Mouse (Mus musculus): ENCODE results near the gene Olfr1442.
A peak's percentile ranks its signal among the peaks of the same experiment; 100 is the strongest.
"Not testable (repeated sequence)": the region's sequence is repeated elsewhere in the genome, so short reads cannot be mapped to it uniquely, and the experiment has no call there.

The Olfr1442 gene

DNA sequence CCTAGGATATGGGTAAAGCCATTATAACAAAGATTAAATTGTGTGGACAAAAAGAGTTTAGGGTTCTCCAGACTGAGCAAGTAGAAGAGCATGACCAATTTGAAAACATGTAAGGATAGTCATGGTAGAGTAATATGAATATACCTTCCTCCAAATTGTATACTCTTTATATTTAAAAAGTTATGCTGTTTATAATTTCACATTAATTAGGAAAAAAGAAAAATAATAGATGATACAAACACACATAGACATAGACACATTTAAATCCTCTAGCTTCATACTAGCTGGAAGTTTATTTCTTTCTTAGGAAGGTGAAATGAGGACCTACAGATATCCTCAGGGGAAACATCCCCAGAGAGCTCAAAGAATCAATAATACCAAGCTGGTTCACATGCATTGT, at the start of gene Olfr1442:
Gene Olfr1442, plus strand, starts transcription at position 301 of the 400 bp plus-strand sequence.
- no peak for DNase-seq

DNA sequence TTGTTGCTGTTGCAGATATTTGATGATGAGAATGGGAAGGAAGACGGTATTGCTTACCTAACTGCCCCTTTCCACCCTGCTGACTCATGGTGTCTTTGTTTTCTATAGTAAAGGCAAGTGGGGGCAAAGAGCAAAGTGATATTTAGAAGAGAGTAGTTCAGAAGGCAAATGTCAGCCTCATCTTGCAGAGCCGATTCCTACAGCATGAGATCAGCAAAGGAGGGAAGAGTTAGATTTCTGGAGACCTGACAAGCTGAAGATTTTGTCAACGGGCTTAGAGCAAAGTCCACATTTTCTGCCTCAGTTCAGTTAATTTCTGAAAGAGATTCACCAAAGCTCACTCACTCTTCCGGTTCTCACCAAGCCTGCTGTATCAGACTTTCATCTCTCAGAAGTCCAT, 37.1 kb upstream of the Olfr1442 start, which contains the start of gene Glyat:
Gene Glyat, plus strand, starts transcription at position 133 of the 400 bp plus-strand sequence.
- no peak for DNase-seq

GRCm38 (mm10) chr19:12634259-12634658, 36.0 kb upstream of the Olfr1442 start:
- no peak for DNase-seq

DNA sequence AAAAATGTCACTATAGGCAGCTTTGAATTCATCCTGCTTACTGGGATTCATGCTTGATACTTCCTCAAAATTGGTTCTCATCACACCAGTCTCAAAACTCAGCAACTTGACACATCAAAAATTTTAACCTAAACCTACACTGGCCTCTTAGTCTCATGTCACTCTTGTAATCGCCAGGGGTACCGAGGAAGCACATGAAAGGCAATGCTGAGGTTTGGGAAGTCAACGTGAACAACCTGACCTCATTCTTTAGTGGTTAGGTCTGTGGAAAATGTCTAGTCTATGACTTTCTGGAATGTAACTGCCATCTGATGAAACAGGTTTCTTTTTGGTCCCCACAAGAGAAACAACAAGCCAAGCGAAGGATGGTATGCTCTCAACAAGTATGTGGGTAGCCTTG, 35.3 kb upstream of the Olfr1442 start:
- no peak for DNase-seq

GRCm38 (mm10) chr19:12636863-12637262, 33.4 kb upstream of the Olfr1442 start:
- DNase-seq = no peak

DNA sequence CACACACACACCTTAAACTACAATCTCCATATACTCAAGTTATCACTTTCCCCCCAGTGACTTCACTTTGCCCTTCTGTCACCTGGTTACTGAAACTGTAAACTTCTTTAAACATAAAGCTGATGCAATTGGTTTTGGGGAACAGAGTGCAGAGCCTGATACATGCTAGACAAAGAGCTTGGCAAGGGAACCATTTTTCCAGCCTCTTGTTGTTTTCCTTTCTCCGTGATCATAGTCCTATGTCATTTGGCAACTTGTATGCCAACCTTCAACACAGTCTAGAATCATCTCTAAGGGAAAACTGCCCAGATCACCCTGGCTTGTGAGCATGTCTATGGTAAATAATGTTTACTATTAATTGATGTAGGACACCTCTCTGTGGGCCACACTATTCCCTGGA, 32.2 kb upstream of the Olfr1442 start:
- no peak for DNase-seq

DNA sequence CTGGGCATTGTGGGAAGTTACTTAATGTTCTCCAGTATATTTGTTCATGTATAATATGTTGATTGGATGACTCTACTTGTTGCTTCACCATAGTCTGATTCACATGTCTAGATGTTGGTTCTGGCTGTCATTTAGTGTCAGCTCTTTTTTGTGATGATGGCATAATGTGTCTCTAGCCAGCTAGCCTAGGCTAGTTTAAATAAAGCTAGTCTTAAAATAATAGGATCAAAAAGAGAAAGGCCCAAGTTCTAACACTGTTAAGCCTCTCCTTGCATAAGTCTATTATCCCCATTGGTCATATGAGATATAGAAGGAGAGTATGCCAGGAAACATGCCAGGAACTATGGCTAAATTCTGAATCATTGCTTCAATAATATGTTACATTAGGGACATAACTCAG, 20.7 kb upstream of the Olfr1442 start:
- DNase-seq = no peak

GRCm38 (mm10) chr19:12666156-12666555, 4.1 kb upstream of the Olfr1442 start:
- DNase-seq = no peak

- not testable (repeated sequence) for DNase-seq
Measured at GRCm38 (mm10) chr19:12668601-12669000, 1.6 kb upstream of the Olfr1442 start.

- DNase-seq = no peak
Measured at GRCm38 (mm10) chr19:12671051-12671450, 812 bp downstream of the Olfr1442 start.

GRCm38 (mm10) chr19:12677812-12678211, 7.6 kb downstream of the Olfr1442 start, which contains the start of gene Olfr1443:
Gene Olfr1443 (plus strand): TSS chr19:12678112.
- no peak for DNase-seq

DNA sequence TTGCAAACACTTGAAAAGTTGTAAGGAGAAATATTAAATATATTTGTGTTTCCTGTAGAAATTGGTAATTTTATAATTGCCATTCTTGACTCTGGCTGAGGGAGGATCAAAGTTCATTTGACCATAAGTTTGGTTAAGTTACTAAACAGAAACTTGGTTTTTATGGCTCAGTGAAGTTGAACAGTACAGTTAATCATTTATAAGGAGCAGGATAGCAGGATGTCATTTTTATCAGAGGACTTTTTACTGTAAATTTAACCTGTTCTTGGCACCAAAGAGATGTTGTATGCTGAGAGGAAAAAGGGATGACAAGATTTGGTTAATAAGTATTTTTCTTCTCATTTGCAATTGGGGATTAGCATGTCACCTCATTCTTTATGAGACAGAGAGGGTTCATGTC, 14.4 kb downstream of the Olfr1442 start:
- DNase-seq = no peak

DNA sequence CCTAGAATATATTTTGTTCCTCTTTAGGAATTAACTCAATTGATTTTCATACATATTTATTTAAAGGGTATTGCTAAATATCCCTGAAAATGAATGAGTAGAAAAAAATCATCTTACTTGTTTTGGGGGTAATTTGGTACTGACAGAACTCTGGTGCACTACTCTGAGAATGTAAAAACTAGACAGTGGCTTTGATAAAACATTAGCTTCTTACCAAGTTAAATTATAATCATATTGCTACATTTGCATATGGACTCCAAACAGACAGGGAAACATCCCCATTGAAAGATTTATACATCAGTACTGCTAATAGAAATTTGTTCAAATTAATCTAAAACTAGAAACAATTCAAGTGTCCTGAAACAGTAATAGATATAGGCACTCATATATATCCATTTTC, 15.0 kb downstream of the Olfr1442 start:
- DNase-seq = no peak

DNA sequence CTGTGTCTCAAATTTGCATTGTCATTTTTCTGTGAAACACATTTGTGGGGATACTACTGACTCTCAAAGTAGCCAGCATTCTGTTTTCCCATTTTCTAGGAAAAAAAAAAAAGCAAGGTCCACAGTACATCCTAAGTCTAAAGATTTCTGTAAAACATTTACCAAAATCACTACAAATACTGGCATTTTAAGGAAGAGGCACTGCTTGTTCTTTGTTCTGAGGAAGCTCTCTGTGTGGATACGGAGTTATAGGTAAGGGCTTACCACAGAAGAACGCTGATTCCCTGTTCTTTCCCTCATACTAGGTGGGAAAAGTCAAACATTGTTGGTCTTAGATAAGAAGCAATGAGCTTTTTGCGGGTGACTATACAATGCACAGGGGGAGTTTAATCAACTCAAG, 25.4 kb downstream of the Olfr1442 start, which contains the start of gene Keg1:
Gene Keg1, plus strand, starts transcription at position 197 of the 400 bp plus-strand sequence.
- DNase-seq = no peak

- no peak for DNase-seq
Measured at GRCm38 (mm10) chr19:12696221-12696620, 26.0 kb downstream of the Olfr1442 start.

GRCm38 (mm10) chr19:12708458-12708857, 38.2 kb downstream of the Olfr1442 start:
- DNase-seq = no peak

- DNase-seq = no peak
Measured at GRCm38 (mm10) chr19:12708986-12709385, 38.7 kb downstream of the Olfr1442 start.

- no peak for DNase-seq
Measured at GRCm38 (mm10) chr19:12719189-12719588, 49.0 kb downstream of the Olfr1442 start.

- no peak for DNase-seq
Measured at GRCm38 (mm10) chr19:12720463-12720862, 50.2 kb downstream of the Olfr1442 start.

GRCm38 (mm10) chr19:12720919-12721318, 50.7 kb downstream of the Olfr1442 start:
- DNase-seq = not testable (repeated sequence)

DNA sequence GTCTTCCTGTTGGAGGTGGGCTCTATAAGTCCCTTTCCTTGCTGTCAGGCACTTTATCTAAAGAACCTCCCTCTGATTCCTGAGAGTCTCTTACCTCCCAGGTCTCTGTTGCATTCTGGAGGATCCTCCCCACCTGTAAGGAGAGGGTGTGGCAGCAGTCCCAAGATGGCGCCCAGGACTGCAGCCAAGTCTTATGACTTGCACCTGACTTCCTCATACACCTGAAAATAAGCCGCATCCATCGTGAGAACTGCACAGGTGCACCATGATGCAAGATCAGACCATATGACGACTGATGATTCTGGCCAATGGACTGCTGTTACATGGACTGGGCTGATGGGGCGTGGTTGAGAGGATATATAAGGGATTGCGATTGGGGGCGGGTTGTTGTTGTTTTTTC, 51.4 kb downstream of the Olfr1442 start:
- not testable (repeated sequence) for DNase-seq

DNA sequence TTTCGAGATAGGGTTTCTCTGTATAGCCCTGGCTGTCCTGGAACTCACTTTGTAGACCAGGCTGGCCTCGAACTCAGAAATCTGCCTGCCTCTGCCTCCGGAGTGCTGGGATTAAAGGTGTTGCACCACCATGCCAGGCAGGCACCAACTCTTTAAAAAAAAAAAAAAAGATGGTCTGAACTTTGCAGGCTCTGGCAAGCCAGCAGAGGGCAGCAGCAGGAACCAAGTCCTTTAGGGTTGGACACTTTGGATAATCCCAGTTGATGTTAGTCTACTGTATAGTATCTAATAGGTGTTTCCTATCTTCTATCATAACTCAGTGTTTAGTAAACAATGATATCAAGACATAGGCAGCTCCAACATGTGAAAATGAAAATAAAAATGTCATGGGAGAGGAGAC, 52.1 kb downstream of the Olfr1442 start:
- peak; percentile 8 for DNase-seq

DNA sequence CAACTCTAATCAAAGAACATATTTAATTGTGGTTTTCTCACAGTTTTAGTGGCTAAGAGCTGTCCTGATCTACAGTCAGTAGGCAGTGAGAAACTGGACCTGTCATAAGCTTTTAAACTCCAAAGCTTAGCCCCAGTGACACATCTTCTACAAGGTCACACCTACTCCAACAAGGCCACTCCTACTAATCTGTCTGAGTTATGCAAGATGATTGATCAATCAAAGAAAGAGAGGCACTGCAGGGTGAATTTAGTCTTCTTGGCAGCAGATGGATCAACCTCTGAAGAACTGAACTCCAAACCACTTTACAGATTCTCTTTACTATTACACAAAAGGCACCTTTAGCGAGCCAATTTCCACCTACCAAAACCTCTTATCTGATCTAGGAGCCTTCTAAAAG, 55.6 kb downstream of the Olfr1442 start:
- no peak for DNase-seq

Measured in cerebellum, adult 11 months (tissue).